Mouse (Mus musculus) bone marrow macrophage, adult 2 months (primary cell): ENCODE measurements around the gene Btbd9.

Source experiments
- CTCF ChIP-seq: IDR thresholded peaks from 2 replicates; pipeline ENCODE4 v1.5.1; 2012; ENCODE audit warnings: low read depth, mild to moderate bottlenecking, low read length, moderate library complexity
- POLR2A ChIP-seq: IDR thresholded peaks from 2 replicates; pipeline ENCODE4 v1.6.1; 2012; ENCODE audit warnings: mild to moderate bottlenecking, low read depth, low read length, borderline replicate concordance

DNA sequence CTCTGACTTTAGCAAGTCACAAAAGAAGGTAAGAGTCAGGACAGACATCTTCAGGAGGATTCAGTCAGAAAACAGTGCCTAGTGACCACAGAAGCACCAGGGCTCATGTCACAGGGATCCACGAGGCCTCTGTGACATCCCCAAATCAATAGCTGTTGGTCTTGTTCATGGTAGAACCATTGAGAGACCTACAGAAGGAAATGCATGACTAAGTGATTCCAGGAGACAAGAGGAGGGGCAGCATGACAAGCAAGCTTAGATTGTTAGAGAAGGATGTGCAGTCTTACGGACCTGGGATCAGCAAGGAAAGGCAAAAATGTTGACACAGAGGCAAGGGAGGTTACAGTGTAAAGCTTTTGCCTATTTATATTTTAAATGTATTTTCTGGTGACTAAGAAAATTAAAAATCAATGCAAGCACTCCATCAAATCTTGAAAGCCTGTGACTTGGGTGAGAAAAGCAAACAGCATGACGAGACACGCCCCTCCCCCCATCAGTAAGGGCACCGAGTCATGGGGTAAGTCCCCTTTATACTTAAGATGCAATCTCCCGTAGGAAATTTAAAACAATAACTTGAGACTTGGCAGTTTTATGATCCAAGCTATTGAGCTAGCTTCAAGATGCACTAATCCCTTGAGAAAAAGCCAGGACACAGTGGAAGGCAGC is 315.5 kb downstream of the Btbd9 start:
- TF ChIP-seq CTCF (no peak), POLR2A (no peak)
